Mouse (Mus musculus): ENCODE measurements at regions not wholly inside any gene's neighbourhood (a gene's known extent, or its start where the extent isn't known, plus 50 kb on each side); places are given as distances from the start of the nearest gene placed in this dataset.

GRCm38 (mm10) chr17:45896142-45896921, 135.8 kb downstream of the Vegfa start:
- no peak for TF ChIP-seq FLI1 (IDR thresholded peaks at IDR 0.05; ENCODE audit: low read length)
- no peak for TF ChIP-seq GATA1 (IDR thresholded peaks at IDR 0.05; ENCODE audit: borderline replicate concordance, low read length)
